Mouse (Mus musculus): ENCODE measurements around the gene Rnase4. TPM values are rescaled to one million over a fixed set of nuclear protein-coding genes. Genes with fewer than 3 reads are reported as not detected.

The Rnase4 gene
- polyA plus RNA-seq, 2 experiments: 12.8 to 20.2 TPM

DNA sequence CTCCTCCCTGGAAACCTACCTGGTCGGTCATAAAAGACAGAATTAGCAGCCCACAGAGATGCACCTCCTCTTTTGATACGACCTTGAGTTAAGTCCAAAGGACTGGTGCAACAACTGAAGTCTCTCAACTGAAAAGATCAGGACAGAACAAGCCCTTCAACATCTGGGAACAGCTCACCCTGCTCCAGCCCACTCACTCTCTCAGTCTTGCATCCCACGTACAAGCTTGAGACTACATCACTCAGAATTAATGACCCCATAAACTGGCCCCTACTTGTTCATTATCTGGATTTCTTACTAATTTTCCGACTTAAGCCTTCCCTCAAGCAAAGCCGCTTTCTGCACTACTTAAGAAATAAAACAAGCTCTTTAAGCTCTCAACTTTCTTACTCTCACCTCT lies 37.7 kb upstream of the Rnase4 start:
- H3K27me3 ChIP-seq (ENCODE audit: control insufficient read depth, insufficient read depth, low read length): no peaks in the 10 kb centered on the region
- DNase-seq (ENCODE audit: low read depth in 3 of 3, low spot score in 3 of 3): no peak
- H3K4me3 ChIP-seq (ENCODE audit: insufficient read depth in 1 of 2, low read depth in 2 of 2, low read length in 2 of 2): no peak overlapping the region
- no peaks in the 10 kb centered on the region for H3K9me3 ChIP-seq (ENCODE audit: control insufficient read depth, low read length)
- no peak overlapping the region for H3K9ac ChIP-seq (replicated peaks)
- WGBS (ENCODE audit: insufficient replicate concordance): 60% methylated on average over 5 of the region's 5 CpGs
- no peaks in the 10 kb centered on the region for H3K36me3 ChIP-seq (replicated peaks; ENCODE audit: control insufficient read depth, insufficient read depth, low read depth)
- ATAC-seq (ENCODE audit: insufficient read depth): no peak
- no peak overlapping the region for H3K4me2 ChIP-seq (ENCODE audit: low read depth)
- TF ChIP-seq CTCF (IDR thresholded peaks at IDR 0.05; ENCODE audit: low read depth) (no peak), EP300 (IDR thresholded peaks at IDR 0.05; ENCODE audit: low read depth) (no peak)
- no peak overlapping the region for H3K27ac ChIP-seq
- H3K4me1 ChIP-seq (replicated peaks; ENCODE audit: control insufficient read depth in 2 of 2, insufficient read depth in 2 of 2, low read length in 1 of 2): peaks cover 0 to 10% of the 10 kb centered on the region in 2 experiments; a peak in 3 of 4 replicates

DNA sequence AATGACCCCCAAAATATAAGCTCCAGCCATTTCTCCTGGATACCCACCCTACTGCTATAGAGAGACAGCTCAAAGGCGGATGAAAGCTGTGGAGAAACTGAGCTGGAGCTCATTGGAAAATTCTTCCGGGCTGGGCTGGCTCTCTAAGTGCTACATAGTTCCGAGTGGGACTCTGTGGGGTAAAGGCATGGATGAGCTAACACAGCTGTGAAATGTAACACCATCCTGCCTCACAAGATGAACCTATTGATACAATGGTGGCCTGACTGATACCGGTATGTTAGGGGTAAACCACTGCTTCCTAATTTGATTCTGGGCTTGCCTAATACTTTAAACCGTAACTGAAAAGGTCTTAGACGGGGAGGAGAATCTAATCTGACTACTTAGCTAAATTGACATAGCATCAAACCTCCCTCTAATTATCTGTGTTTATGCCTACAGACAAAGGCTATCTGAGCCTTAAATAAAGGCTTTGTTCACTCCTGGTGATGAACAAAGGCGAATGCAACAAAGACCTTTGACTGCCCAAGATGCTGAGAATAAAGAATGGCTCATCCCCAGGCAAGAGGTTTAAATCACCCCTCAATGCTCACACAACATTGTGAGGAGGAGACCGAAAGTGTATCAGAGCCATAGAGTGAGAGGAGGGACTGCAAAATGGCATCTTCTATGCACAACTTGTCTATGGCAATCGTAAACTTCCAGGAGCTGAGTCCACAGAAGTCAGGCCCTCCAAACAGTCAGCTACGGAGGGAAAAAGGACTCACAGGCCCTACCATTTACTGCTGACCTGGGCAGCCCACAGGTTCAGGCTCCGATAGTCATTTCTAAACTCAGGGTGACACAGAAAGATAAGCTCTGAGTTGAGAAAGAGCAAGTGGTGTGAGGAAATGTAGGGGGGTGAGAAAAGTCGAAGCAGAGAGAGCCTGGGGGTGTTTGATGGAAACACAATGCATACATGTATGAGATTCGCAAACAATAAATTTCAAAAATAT lies 36.3 kb upstream of the Rnase4 start:
- Histone ChIP-seq H3K4me1 (replicated peaks; ENCODE audit: control insufficient read depth in 2 of 2, insufficient read depth in 2 of 2, low read length in 1 of 2) (peaks cover 0 to 10% of the 10 kb centered on the region in 2 experiments; a peak in 3 of 4 replicates), H3K27me3 (ENCODE audit: control insufficient read depth, insufficient read depth, low read length) (no peaks in the 10 kb centered on the region), H3K9me3 (ENCODE audit: control insufficient read depth, low read length) (no peaks in the 10 kb centered on the region), H3K9ac (replicated peaks) (no peak overlapping the region), H3K27ac (no peak overlapping the region), H3K4me3 (ENCODE audit: insufficient read depth in 1 of 2, low read depth in 2 of 2, low read length in 2 of 2) (no peak overlapping the region), H3K4me2 (ENCODE audit: low read depth) (no peak overlapping the region), H3K36me3 (replicated peaks; ENCODE audit: control insufficient read depth, insufficient read depth, low read depth) (no peaks in the 10 kb centered on the region)
- TF ChIP-seq EP300 (IDR thresholded peaks at IDR 0.05; ENCODE audit: low read depth): no peak
- no peak for TF ChIP-seq CTCF (IDR thresholded peaks at IDR 0.05; ENCODE audit: low read depth)
- WGBS (ENCODE audit: insufficient replicate concordance): 48% methylated on average over 13 of the region's 13 CpGs
- no peak for ATAC-seq (ENCODE audit: insufficient read depth)
- DNase-seq (ENCODE audit: low read depth in 3 of 3, low spot score in 3 of 3): no peak

DNA sequence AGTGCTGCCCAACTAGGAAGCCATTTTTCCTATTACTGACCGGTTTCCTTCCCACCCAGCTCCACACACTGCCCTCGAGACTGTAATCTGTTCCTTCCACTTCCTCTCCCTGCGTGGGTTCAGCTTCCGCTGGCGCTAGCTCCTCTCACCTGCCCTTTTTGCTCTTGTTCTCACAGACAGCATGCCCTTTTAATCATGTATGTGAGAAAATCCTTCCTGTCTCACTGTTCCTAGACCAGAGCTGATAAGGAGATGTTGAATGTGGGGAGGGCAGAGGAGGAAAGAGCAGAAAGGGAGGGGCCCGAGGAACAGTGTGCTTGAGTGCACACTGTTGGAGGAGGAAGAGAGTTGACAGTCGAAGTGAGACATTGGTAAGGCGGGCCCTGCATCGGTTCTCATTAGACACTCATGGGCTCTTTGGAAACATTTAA lies 33.5 kb upstream of the Rnase4 start, which contains the start of gene Rnase12:
Gene Rnase12, minus strand, starts transcription at position 261 of the 431 bp plus-strand sequence.
- no peak for DNase-seq (ENCODE audit: low read depth in 3 of 3, low spot score in 3 of 3)
- Histone ChIP-seq H3K4me1 (replicated peaks; ENCODE audit: control insufficient read depth in 2 of 2, insufficient read depth in 2 of 2, low read length in 1 of 2) (peaks cover 0 to 15% of the 10 kb centered on the region in 2 experiments; a peak in 3 of 4 replicates), H3K27ac (no peak within 1 kb of the TSS), H3K9me3 (ENCODE audit: control insufficient read depth, low read length) (no peaks in the 10 kb centered on the region), H3K27me3 (ENCODE audit: control insufficient read depth, insufficient read depth, low read length) (no peaks in the 10 kb centered on the region), H3K36me3 (replicated peaks; ENCODE audit: control insufficient read depth, insufficient read depth, low read depth) (no peaks in the 10 kb centered on the region), H3K4me3 (ENCODE audit: insufficient read depth in 1 of 2, low read depth in 2 of 2, low read length in 2 of 2) (no peak within 1 kb of the TSS), H3K9ac (replicated peaks) (no peak within 1 kb of the TSS), H3K4me2 (ENCODE audit: low read depth) (peak within 1 kb of the TSS; percentile 37)
- no peak for TF ChIP-seq EP300 (IDR thresholded peaks at IDR 0.05; ENCODE audit: low read depth)
- no peak for TF ChIP-seq CTCF (IDR thresholded peaks at IDR 0.05; ENCODE audit: low read depth)
- WGBS (ENCODE audit: insufficient replicate concordance): 6% methylated on average over 9 of the region's 9 CpGs
- ATAC-seq (ENCODE audit: insufficient read depth): peak; percentile 58; the same call in 1 of the 2 replicates

DNA sequence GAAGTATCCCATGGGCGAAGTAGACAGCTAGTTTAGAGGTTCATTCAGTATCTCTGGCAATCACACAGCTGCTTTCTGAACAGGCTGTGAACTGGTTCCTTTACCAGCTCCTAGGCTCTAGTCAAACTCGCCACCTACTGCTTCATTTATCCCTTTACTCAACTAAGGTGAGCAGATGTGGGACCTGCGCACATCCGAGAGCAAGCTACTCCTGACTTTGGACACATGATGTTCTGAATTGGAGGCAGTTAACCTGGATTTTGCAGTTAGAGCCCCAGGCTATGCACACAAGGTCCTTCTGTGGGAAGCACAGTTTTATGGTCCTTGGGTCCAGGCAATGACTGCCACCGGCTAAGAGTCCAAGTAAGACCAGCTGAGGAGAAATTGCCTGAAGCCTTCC lies 30.1 kb upstream of the Rnase4 start:
- no peak for TF ChIP-seq CTCF (IDR thresholded peaks at IDR 0.05; ENCODE audit: low read depth)
- no peak for TF ChIP-seq EP300 (IDR thresholded peaks at IDR 0.05; ENCODE audit: low read depth)
- peaks cover 1 to 13% of the 10 kb centered on the region in 2 experiments; a peak in 3 of 4 replicates for H3K4me1 ChIP-seq (replicated peaks; ENCODE audit: control insufficient read depth in 2 of 2, insufficient read depth in 2 of 2, low read length in 1 of 2)
- 72% methylated on average over 5 of the region's 5 CpGs for WGBS (ENCODE audit: insufficient replicate concordance)
- ATAC-seq (ENCODE audit: insufficient read depth) (no peak), DNase-seq (ENCODE audit: low read depth in 3 of 3, low spot score in 3 of 3) (no peak)
- H3K9ac ChIP-seq (replicated peaks): no peak overlapping the region
- H3K4me3 ChIP-seq (ENCODE audit: insufficient read depth in 1 of 2, low read depth in 2 of 2, low read length in 2 of 2): no peak overlapping the region
- H3K4me2 ChIP-seq (ENCODE audit: low read depth): no peak overlapping the region
- H3K36me3 ChIP-seq (replicated peaks; ENCODE audit: control insufficient read depth, insufficient read depth, low read depth): no peaks in the 10 kb centered on the region
- no peaks in the 10 kb centered on the region for H3K27me3 ChIP-seq (ENCODE audit: control insufficient read depth, insufficient read depth, low read length)
- no peak overlapping the region for H3K27ac ChIP-seq
- H3K9me3 ChIP-seq (ENCODE audit: control insufficient read depth, low read length): no peaks in the 10 kb centered on the region

DNA sequence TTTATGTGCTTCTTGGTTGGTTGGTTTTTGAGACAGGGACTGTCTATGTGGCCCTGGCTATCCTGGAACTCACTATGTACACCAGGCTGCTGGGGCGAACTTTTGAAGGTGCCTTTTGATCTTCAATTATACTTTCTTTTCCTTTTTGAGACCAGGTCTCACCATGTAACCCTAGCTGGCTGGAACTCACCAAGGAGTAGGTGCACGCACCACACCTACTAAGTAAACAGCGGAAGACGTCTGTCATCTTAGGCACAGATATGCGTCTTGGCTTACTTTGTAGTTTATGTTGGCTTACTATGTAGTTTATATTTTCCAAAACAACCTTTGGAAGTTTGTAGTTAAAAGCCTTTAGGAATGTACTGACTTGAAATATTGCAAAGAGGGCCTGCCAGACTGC lies 21.9 kb upstream of the Rnase4 start:
- Histone ChIP-seq H3K36me3 (replicated peaks; ENCODE audit: control insufficient read depth, insufficient read depth, low read depth) (no peaks in the 10 kb centered on the region), H3K4me2 (ENCODE audit: low read depth) (no peak overlapping the region), H3K27ac (no peak overlapping the region), H3K4me1 (replicated peaks; ENCODE audit: control insufficient read depth in 2 of 2, insufficient read depth in 2 of 2, low read length in 1 of 2) (peaks cover 2 to 4% of the 10 kb centered on the region in 2 experiments; a peak in 2 of 4 replicates), H3K4me3 (ENCODE audit: insufficient read depth in 1 of 2, low read depth in 2 of 2, low read length in 2 of 2) (no peak overlapping the region), H3K9ac (replicated peaks) (no peak overlapping the region), H3K27me3 (ENCODE audit: control insufficient read depth, insufficient read depth, low read length) (no peaks in the 10 kb centered on the region; the same call in 1 of the 2 replicates), H3K9me3 (ENCODE audit: control insufficient read depth, low read length) (no peaks in the 10 kb centered on the region)
- DNase-seq (ENCODE audit: low read depth in 3 of 3, low spot score in 3 of 3) (no peak), ATAC-seq (ENCODE audit: insufficient read depth) (no peak)
- 75% methylated on average over 5 of the region's 5 CpGs for whole genome bisulfite sequencing (ENCODE audit: insufficient replicate concordance)
- TF ChIP-seq CTCF (IDR thresholded peaks at IDR 0.05; ENCODE audit: low read depth): no peak

All from liver, embryonic 14.5 days (tissue).